Mouse (Mus musculus) spleen, adult 2 months (tissue): ENCODE measurements around the gene Nprl3.

Experiments
- CTCF ChIP-seq: fragments of 200-500 bp; IDR thresholded peaks from 2 replicates; pipeline ENCODE4 v1.5.1; 2011; ENCODE audit warnings: mild to moderate bottlenecking, inconsistent platforms; ENCODE audit not compliant: insufficient read depth, insufficient read length, insufficient replicate concordance; ENCODE audit errors: extremely low read depth
- POLR2A ChIP-seq: fragments of 200-500 bp; IDR thresholded peaks from 2 replicates; pipeline ENCODE4 v1.6.1; 2011; ENCODE audit warnings: low read depth, low read length, inconsistent platforms

DNA sequence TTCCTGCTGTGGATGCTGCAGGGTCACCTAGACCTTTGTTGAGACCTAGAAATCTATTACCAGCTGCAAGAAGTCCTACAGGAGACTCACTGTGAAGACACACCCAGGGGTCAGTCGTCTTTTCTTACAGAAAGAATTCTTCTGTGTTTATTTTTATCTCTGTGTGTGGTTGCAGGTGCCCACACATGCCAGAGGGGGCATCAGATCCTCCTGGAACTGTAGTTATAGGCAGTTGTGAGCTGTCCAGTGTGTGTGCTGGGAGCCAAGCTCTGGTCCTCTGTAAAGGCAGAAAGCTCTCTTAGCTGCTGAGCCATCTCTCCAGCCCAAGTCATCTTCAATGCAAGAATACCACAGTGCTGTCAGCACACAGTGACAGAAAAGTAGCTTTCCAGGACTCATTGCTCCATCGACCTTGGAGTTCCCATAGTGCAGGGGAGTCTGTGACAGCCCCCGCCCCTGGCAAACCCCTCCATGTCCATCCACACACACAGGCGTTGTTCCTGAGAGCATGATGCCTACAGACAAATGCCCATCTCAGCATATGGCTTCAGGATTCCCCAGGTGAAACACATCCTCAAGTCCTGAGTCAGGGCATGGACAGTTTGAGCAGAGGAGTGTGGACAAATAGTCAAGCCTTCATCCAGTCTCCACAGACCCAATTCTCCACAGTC is 44.1 kb downstream of the Nprl3 start:
- TF ChIP-seq POLR2A (no peak), CTCF (no peak)
